Mouse (Mus musculus): ENCODE data around the gene Swap70. TPM values are rescaled to one million over a fixed set of nuclear protein-coding genes. Genes with fewer than 3 reads are reported as not detected.

Swap70 gene
- polyA plus RNA-seq, 1 experiment from 2014 or later, result 22.3 TPM

DNA sequence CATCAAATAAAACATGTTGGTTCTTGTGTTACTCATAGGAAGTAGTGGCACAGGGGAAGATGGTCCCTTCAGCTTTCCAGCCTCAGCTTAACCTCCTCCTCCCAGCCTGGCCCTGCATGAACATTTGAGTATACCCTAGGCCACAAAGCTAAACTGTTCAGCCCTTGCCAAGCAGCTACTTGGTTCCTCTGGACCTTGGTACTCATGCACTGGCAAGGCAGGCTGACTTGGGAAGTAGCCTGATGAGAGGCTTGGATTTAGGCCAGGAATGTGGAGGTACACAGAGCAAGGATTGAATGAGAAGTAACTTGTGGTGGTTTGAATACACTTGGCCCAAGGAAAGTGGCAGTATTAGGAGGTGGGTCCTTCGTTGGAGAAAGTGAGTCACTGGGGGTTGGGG is 93.8 kb downstream of the Swap70 start:
- Histone ChIP-seq H3K27ac (ENCODE audit: low read length) (no peak overlapping the region), H3K27me3 (ENCODE audit: control insufficient read depth, insufficient read depth, low read length) (no peaks in the 10 kb centered on the region), H3K36me3 (ENCODE audit: control insufficient read depth, insufficient read depth) (peaks cover 56% of the 10 kb centered on the region), H3K4me2 (ENCODE audit: low read depth, low read length) (no peak overlapping the region), H3K4me3 (ENCODE audit: low read length) (no peak overlapping the region), H3K4me1 (ENCODE audit: control insufficient read depth, insufficient read depth, low read length) (peaks cover 5% of the 10 kb centered on the region; the same call in 1 of the 2 replicates), H3K9ac (ENCODE audit: low read length) (no peak overlapping the region), H3K9me3 (replicated peaks; ENCODE audit: control insufficient read depth, low read length) (peaks cover 7% of the 10 kb centered on the region)
- ATAC-seq (replicated peaks; ENCODE audit: extremely low read depth, insufficient read depth, low FRiP score), result no peak
- 100% methylated on average over 1 of the region's 1 CpGs for WGBS

DNA sequence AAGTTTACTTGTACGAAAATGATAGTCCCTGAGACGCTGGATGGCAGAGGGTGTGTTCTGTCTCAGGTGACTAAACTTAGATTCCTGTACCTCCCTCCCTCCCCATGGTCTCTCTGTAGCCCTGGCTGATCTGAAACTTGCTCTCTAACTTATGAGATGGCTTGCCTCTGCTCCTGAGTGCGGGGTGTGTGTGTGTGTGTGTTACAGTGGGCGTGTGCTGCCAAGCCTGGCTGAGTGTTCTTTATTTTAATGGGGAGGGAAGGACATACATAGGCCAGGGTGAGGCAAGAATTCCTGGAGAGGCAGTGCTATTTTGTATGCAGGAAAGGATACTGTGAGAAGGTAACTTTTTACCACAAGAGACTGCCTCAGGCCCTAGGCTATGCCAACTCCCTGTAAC is 95.9 kb downstream of the Swap70 start:
- H3K9ac ChIP-seq (ENCODE audit: low read length), result no peak overlapping the region
- peaks cover 5% of the 10 kb centered on the region; the same call in 1 of the 2 replicates for H3K4me1 ChIP-seq (ENCODE audit: control insufficient read depth, insufficient read depth, low read length)
- 92% methylated on average over 4 of the region's 4 CpGs for WGBS
- no peak for ATAC-seq (replicated peaks; ENCODE audit: extremely low read depth, insufficient read depth, low FRiP score)
- no peak overlapping the region for H3K4me2 ChIP-seq (ENCODE audit: low read depth, low read length)
- peaks cover 51% of the 10 kb centered on the region for H3K36me3 ChIP-seq (ENCODE audit: control insufficient read depth, insufficient read depth)
- H3K27ac ChIP-seq (ENCODE audit: low read length), result no peak overlapping the region
- H3K27me3 ChIP-seq (ENCODE audit: control insufficient read depth, insufficient read depth, low read length), result no peaks in the 10 kb centered on the region
- peaks cover 7% of the 10 kb centered on the region for H3K9me3 ChIP-seq (replicated peaks; ENCODE audit: control insufficient read depth, low read length)
- no peak overlapping the region for H3K4me3 ChIP-seq (ENCODE audit: low read length)

DNA sequence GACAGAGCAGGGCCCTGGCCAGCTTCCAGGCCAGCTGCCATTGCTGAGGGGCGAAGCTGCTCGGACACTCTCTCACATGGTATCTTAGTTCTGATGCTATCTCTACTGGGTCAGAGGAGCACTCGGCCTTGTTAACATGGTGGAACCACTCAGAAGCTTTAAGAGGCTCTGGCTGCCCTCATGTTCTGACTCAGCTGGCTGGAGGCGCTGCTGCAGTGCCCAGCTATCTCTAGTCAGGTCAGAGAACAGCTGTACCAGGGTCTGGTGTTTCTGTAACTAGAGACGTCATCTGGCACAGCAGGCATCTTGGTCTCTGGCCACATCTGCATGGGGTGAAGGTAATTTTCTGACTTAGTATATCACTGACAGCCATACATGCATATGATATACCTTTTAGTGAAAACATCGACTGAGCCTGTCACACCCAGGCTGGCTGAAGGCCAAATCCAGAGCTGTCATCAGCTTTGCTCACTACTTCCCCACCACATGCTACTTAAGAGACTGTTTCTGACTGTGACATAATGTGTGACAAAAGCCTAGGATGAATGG is 97.5 kb downstream of the Swap70 start:
- H3K36me3 ChIP-seq (ENCODE audit: control insufficient read depth, insufficient read depth), result peaks cover 45% of the 10 kb centered on the region
- peak; percentile 89 for ATAC-seq (replicated peaks; ENCODE audit: extremely low read depth, insufficient read depth, low FRiP score)
- H3K27ac ChIP-seq (ENCODE audit: low read length), result peak overlapping the region; percentile 80
- WGBS, result 30% methylated on average over 6 of the region's 6 CpGs
- no peaks in the 10 kb centered on the region for H3K27me3 ChIP-seq (ENCODE audit: control insufficient read depth, insufficient read depth, low read length)
- peaks cover 7% of the 10 kb centered on the region for H3K9me3 ChIP-seq (replicated peaks; ENCODE audit: control insufficient read depth, low read length)
- no peak overlapping the region for H3K9ac ChIP-seq (ENCODE audit: low read length)
- no peak overlapping the region for H3K4me3 ChIP-seq (ENCODE audit: low read length)
- H3K4me2 ChIP-seq (ENCODE audit: low read depth, low read length), result no peak overlapping the region
- H3K4me1 ChIP-seq (ENCODE audit: control insufficient read depth, insufficient read depth, low read length), result peaks cover 5% of the 10 kb centered on the region; the same call in 1 of the 2 replicates

DNA sequence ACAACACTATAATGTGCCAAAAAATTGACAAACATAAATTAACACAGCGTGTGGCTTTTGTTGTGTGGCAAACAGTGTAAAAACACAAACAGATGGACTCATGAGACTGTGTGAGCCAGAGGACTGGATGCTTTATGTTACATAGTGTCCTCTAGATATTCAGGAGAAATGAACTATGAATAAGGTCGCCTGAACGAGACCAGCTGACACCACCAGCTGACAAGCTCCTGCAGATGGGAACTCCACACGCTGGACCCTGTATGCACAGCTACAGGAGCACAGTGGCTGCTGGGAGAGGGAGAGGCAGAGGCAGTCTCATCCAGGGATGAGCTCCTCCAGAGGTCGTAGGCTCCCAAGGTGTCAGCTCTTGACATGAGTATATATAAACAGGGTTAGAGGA is 99.6 kb downstream of the Swap70 start:
- Histone ChIP-seq H3K27me3 (ENCODE audit: control insufficient read depth, insufficient read depth, low read length) (no peaks in the 10 kb centered on the region), H3K36me3 (ENCODE audit: control insufficient read depth, insufficient read depth) (peaks cover 42% of the 10 kb centered on the region), H3K27ac (ENCODE audit: low read length) (no peak overlapping the region), H3K9ac (ENCODE audit: low read length) (no peak overlapping the region), H3K4me1 (ENCODE audit: control insufficient read depth, insufficient read depth, low read length) (peaks cover 5% of the 10 kb centered on the region; the same call in 1 of the 2 replicates), H3K4me2 (ENCODE audit: low read depth, low read length) (no peak overlapping the region), H3K4me3 (ENCODE audit: low read length) (no peak overlapping the region), H3K9me3 (replicated peaks; ENCODE audit: control insufficient read depth, low read length) (peaks cover 5% of the 10 kb centered on the region)
- no peak for ATAC-seq (replicated peaks; ENCODE audit: extremely low read depth, insufficient read depth, low FRiP score)
- 77% methylated on average over 5 of the region's 5 CpGs for WGBS

DNA sequence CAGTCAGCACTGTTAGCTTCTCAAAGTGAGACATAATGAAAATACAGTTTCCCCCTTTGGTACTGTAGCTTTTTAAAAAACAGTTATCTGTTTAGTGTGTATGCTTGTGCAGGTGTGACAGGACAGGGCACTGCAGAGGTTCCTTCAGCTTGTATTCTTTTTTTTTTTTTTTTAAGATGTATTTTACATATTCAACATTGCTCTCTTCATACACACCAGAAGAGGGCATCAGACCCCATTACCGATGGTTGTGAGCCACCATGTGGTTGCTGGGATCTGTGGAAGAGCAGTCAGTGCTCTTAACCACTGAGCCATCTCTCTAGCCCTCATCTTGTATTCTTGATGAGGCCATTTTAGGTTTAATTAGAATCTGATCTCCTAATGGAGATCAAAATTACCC is 103.3 kb downstream of the Swap70 start:
- peaks cover 5% of the 10 kb centered on the region for H3K9me3 ChIP-seq (replicated peaks; ENCODE audit: control insufficient read depth, low read length)
- WGBS, result 94% methylated on average over 1 of the region's 1 CpGs
- no peak overlapping the region for H3K27ac ChIP-seq (ENCODE audit: low read length)

DNA sequence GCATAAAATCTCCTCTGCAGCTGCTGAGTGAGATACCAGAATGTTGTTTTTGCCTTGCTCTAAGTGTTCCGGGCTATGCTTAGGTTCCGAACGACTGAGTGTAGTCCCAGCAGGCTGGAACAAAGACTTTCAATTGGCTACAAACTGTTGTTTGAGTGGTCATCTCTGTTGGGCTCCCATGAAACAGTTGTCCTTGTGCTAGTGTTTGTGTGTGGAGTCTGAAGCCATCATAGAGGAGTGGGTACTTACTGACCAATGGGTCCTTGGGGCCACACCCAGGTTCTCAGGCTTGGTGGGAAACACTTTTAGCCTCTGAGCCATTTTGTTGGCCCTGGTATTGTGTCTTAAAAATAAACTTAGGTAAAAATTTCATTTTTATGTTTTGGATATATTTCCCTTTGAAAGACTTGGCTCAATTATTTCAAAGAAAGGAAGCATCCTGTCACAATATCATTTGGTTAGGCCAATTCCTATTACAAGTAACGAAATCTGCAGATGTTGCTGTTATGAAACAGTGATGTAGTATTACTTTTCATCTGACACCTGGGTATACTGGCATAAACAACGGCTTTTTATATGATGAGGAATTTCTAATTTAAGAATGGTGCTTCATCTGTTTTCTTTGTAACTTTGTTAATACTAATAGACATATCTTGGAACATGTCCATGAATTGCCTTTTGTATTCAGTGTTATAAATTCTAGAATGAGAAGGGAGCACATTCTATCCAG is 104.0 kb downstream of the Swap70 start:
- no peaks in the 10 kb centered on the region for H3K4me1 ChIP-seq (ENCODE audit: control insufficient read depth, insufficient read depth, low read length)
- no peak overlapping the region for H3K9ac ChIP-seq (ENCODE audit: low read length)
- no peak overlapping the region for H3K4me3 ChIP-seq (ENCODE audit: low read length)
- no peaks in the 10 kb centered on the region for H3K27me3 ChIP-seq (ENCODE audit: control insufficient read depth, insufficient read depth, low read length)
- H3K4me2 ChIP-seq (ENCODE audit: low read depth, low read length), result no peak overlapping the region
- peaks cover 5% of the 10 kb centered on the region for H3K9me3 ChIP-seq (replicated peaks; ENCODE audit: control insufficient read depth, low read length)
- no peak overlapping the region for H3K27ac ChIP-seq (ENCODE audit: low read length)
- 90% methylated on average over 5 of the region's 5 CpGs for WGBS
- no peak for ATAC-seq (replicated peaks; ENCODE audit: extremely low read depth, insufficient read depth, low FRiP score)
- peaks cover 54% of the 10 kb centered on the region for H3K36me3 ChIP-seq (ENCODE audit: control insufficient read depth, insufficient read depth)

More for the DNA sequence above, 103.3 kb downstream of the Swap70 start:
- Histone ChIP-seq H3K9ac (ENCODE audit: low read length) (no peak overlapping the region), H3K4me2 (ENCODE audit: low read depth, low read length) (no peak overlapping the region), H3K27me3 (ENCODE audit: control insufficient read depth, insufficient read depth, low read length) (no peaks in the 10 kb centered on the region), H3K4me3 (ENCODE audit: low read length) (no peak overlapping the region), H3K4me1 (ENCODE audit: control insufficient read depth, insufficient read depth, low read length) (no peaks in the 10 kb centered on the region), H3K36me3 (ENCODE audit: control insufficient read depth, insufficient read depth) (peaks cover 58% of the 10 kb centered on the region)
- no peak for ATAC-seq (replicated peaks; ENCODE audit: extremely low read depth, insufficient read depth, low FRiP score)

Other genes with a start within 250 kb of the Swap70 start
- 44.0 and 50.6 TPM in 2 replicates for gene Tmem41b, start 234.8 kb upstream of the Swap70 start, polyA plus RNA-seq (2015; fragmentation: Nextera tagmentation; extraction: Ambion mirVana)
- 41.2 and 41.7 TPM in 2 replicates for gene Ipo7, start 203.4 kb upstream of the Swap70 start, polyA plus RNA-seq (2015; fragmentation: Nextera tagmentation; extraction: Ambion mirVana)
- 14.1 and 15.8 TPM in 2 replicates for gene Zfp143, start 160.5 kb upstream of the Swap70 start, polyA plus RNA-seq (2015; fragmentation: Nextera tagmentation; extraction: Ambion mirVana)
- 20.8 and 20.9 TPM in 2 replicates for gene Wee1, start 99.7 kb upstream of the Swap70 start, polyA plus RNA-seq (2015; fragmentation: Nextera tagmentation; extraction: Ambion mirVana)